Mouse (Mus musculus): ENCODE data around the gene Dis3l2.

Gene Dis3l2

GRCm38 (mm10) chr1:86916355-86916984 is 212.9 kb downstream of the Dis3l2 start:
- no peak for DNase-seq (ENCODE audit: low spot score in 2 of 2)

GRCm38 (mm10) chr1:86925776-86926175 is 222.2 kb downstream of the Dis3l2 start:
- DNase-seq (ENCODE audit: low spot score in 2 of 2): no peak

- DNase-seq (ENCODE audit: low spot score in 2 of 2): peak; percentile 55 to 63
These were observed 228.2 kb downstream of the Dis3l2 start for GRCm38 (mm10) chr1:86931606-86932379.

DNA sequence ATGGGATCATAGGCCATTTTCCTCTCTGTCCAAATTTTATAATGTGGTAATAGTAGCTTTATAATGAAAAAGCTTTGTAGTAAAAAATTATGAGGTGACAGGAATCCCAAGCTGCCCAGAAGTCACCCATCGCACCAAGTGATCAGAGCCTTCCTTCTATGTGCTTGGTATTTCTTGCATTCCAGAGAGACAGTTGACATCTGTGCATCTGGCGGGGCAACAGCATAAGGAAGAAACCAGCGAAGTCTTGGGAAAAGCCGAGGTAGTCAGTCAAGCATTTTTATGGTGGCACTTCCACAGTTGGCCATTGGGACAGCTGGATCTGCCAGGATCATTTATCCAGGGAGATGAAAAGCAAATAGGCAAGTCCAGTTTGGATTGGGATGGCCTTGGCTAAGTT is 229.2 kb downstream of the Dis3l2 start:
- DNase-seq (ENCODE audit: low spot score in 2 of 2): no peak

DNA sequence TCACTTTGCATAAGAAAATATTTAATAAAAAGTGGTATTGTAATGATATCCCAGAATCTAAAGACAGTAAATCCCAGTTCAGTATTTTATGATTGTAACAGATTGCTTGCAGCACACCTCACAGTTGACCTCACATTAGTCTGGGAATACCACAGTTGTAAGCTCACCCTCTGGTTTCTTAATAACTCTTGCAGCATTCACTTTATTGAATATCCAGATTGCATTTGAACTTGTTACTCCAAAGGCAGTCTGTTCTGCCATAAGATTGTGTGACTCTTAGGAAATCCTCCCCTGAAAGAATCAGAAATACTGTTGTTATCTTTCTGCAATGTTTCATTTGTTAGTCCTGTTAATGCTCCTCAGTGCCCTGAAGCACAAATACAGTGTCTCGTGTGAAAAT is 230.0 kb downstream of the Dis3l2 start:
- no peak for DNase-seq (ENCODE audit: low spot score in 2 of 2)

DNA sequence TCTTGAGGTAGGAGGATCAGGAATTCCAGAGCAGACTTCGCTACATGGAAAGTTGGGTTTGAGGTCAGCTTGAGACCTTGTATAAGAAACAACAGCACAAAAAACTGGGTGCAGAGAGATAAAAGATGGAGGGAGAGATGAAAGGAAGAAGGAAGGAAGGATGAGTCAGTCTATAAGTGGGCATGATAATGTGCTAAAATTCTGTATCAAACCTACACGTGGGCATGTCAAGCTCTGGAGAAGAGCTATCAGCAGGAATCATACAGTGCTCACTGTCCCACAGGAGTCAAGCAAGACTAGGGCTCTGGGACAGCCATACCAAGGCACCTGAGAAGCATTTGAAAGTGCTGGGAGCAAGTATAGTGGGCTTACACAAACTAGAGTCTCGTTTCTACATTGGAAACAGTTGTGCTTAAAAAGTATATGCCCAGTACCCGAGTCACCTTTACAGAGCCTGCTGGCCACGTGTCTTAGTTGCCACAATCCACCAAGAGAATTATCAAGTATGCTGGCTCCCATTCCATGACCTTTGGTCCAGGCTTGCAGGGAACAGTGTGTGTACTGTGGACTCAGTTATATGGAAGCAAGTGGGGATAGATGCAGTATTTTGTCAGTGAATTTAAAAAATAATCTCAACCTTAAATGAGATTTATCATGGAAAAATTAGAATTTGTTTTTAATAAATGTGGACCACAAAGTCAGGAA is 248.0 kb downstream of the Dis3l2 start:
- no peak for DNase-seq (ENCODE audit: low spot score in 2 of 2)

GRCm38 (mm10) chr1:86955801-86956200 is 252.2 kb downstream of the Dis3l2 start:
- no peak for DNase-seq (ENCODE audit: low spot score in 2 of 2)

DNA sequence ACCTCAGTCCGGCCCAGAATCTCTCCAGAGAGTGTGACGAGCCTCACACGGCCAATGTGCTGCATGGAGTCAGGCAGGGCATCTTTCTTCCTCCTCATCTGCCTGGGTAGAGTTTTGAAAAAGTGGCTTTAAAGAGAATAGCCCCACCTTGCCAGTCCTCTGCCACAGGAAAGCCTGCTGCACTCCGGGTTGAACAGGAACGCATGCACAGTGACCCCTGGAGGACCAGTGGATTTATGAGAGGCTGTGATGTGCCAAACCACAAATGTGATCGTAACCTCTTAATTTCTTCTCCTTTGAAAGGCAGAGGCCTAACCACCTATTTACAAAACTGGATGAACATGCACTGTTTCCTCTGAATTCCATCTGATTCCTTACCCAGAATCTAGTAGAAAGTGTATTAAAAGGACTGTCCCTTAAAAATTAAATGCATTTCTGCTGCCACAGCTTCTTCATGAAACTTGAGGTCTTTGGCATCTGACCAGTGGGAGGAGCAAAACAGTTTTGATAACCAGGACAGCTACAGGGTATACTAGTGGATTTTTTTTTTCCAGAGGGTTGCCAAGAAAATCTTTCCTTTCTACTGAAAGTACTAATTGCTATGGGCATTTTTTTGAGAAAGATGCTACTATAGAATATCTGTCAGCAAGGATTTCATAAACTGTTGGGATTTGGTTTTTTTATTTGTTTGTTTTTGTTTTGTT is 264.8 kb downstream of the Dis3l2 start:
- DNase-seq (ENCODE audit: low spot score in 2 of 2): no peak

GRCm38 (mm10) chr1:86969173-86969725 is 265.6 kb downstream of the Dis3l2 start:
- DNase-seq (ENCODE audit: low spot score in 2 of 2): no peak

- DNase-seq (ENCODE audit: low spot score in 2 of 2): no peak
These were observed 269.1 kb downstream of the Dis3l2 start for GRCm38 (mm10) chr1:86972693-86973092.

GRCm38 (mm10) chr1:86977018-86977417 is 273.4 kb downstream of the Dis3l2 start:
- DNase-seq (ENCODE audit: low spot score in 2 of 2): no peak

GRCm38 (mm10) chr1:86986372-86986771 is 282.8 kb downstream of the Dis3l2 start:
- DNase-seq (ENCODE audit: low spot score in 2 of 2): no peak

- DNase-seq (ENCODE audit: low spot score in 2 of 2): no peak
These were observed 289.2 kb downstream of the Dis3l2 start for GRCm38 (mm10) chr1:86992849-86993248.

GRCm38 (mm10) chr1:86994023-86994422 is 290.4 kb downstream of the Dis3l2 start:
- no peak for DNase-seq (ENCODE audit: low spot score in 2 of 2)

GRCm38 (mm10) chr1:86998051-86998450 is 294.4 kb downstream of the Dis3l2 start:
- no peak for DNase-seq (ENCODE audit: low spot score in 2 of 2)

DNA sequence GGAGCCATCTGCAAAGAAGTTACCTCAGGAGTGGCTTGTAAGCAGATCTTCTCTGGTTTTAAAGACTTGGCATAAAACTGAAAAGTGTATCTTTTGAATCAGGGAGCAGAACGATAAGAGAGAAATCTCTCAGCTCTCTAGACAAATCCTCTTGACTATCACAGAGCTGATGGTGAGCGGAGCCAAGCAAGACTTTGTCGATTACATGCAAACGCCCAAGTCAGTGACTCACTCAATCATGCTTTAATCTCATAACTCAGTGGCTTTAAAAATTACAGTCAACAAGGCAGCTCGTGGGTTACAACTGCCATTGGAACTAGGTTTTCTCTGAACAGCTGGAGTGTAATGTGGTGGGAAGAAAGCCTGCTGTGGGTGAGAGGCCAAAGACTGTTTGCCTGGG is 297.8 kb downstream of the Dis3l2 start:
- DNase-seq (ENCODE audit: low spot score in 2 of 2): no peak

- DNase-seq (ENCODE audit: low spot score in 2 of 2): no peak
These were observed 299.0 kb downstream of the Dis3l2 start for GRCm38 (mm10) chr1:87002545-87003168.

DNA sequence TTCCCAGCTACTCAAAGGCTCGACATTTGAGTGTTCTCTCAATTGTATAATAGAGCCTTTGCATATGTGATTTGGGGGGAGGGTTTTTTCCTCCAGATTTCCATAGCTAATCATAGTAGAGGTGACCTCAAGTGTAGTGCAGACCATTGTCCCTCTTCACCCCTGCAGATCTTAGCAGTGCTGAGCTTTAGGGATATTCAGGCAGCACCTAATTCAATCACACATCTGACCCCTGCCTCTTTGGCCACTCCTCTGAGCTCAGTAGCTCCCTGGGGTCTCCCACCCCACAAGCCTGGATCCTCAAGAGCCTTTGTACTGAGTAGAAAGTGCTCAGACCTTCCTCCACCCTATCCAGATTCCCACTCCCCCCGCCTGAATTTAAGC is 299.6 kb downstream of the Dis3l2 start:
- no peak for DNase-seq (ENCODE audit: low spot score in 2 of 2)

DNA sequence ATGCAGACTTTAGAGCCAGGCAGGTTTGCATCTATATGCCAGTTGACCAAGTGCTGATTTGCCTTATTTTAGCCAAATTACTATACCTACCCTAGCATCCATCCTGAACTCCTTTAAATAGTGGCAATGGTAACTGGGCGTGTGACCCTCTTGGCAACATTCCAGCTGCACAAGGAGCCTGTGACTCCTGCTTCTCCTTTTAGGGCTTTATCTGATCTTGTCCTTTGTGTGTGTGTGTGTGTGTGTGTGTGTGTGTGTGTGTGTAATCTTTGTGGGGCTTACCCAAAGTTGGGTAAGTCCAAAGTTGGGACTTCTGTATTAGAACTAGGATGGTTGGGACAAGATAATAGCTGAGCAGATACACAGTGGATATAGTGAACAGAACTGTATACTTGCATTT is 302.8 kb downstream of the Dis3l2 start:
- DNase-seq (ENCODE audit: low spot score in 2 of 2): no peak

GRCm38 (mm10) chr1:87008211-87008610 is 304.6 kb downstream of the Dis3l2 start:
- no peak for DNase-seq (ENCODE audit: low spot score in 2 of 2)

GRCm38 (mm10) chr1:87009156-87009555 is 305.5 kb downstream of the Dis3l2 start:
- DNase-seq (ENCODE audit: low spot score in 2 of 2): no peak

Data from right cerebral cortex, adult 2 months (tissue).